9 mouse cellular contexts compared by ENCODE assay signal in genomic region chr9:32699391-32699841, GRCm38 (mm10).
DNase-seq lines count a peak whose midpoint lies in the region; ATAC-seq and TF ChIP-seq lines count a peak whose summit lies in the region.
"Had no signal": no experiment of that assay in that cellular context is flagged by ENCODE, and none has a peak within 500 bp of the region (broad histone marks: within the 10 kb centered on the region; RNA-seq: fewer than 3 reads in every experiment).

No protein-coding gene starts in this region.

- peak overlapping the region; percentile 95 for H3K4me3 ChIP-seq in gastrocnemius, adult 2 months
- H3K4me3 ChIP-seq in midbrain, embryonic 16.5 days (ENCODE audit: low read depth, low read length) = no peak overlapping the region
- H3K4me3 ChIP-seq in midbrain, embryonic 15.5 days = no peak overlapping the region
- H3K4me3 ChIP-seq in limb, embryonic 14.5 days (replicated peaks; ENCODE audit: low read length) = no peak overlapping the region

- H3K27ac ChIP-seq in gastrocnemius, adult 2 months = peak overlapping the region; percentile 71
- H3K27ac ChIP-seq in midbrain, embryonic 16.5 days (ENCODE audit: low read length) = no peak overlapping the region
- H3K27ac ChIP-seq in midbrain, embryonic 15.5 days = no peak overlapping the region
- no peak overlapping the region for H3K27ac ChIP-seq in limb, embryonic 14.5 days (replicated peaks; ENCODE audit: low read depth, low read length)

- H3K4me2 ChIP-seq in midbrain, embryonic 16.5 days (ENCODE audit: low read length) = peak overlapping the region; percentile 18; the same call in 1 of the 2 replicates
- no peak overlapping the region for H3K4me2 ChIP-seq in midbrain, embryonic 15.5 days
- peak overlapping the region; percentile 0; the same call in 1 of the 2 replicates for H3K4me2 ChIP-seq in limb, embryonic 14.5 days (replicated peaks; ENCODE audit: low read depth, low read length, severe bottlenecking)

- no peaks in the 10 kb centered on the region for H3K9me3 ChIP-seq in midbrain, embryonic 16.5 days (replicated peaks; ENCODE audit: control insufficient read depth, low read length, poor library complexity, severe bottlenecking)
- H3K9me3 ChIP-seq in midbrain, embryonic 15.5 days = no peaks in the 10 kb centered on the region
- no peaks in the 10 kb centered on the region for H3K9me3 ChIP-seq in limb, embryonic 14.5 days (ENCODE audit: control insufficient read depth, low read length)

- peaks cover 29% of the 10 kb centered on the region for H3K27me3 ChIP-seq in midbrain, embryonic 16.5 days (ENCODE audit: control insufficient read depth, insufficient read depth, low read depth, low read length)
- H3K27me3 ChIP-seq in midbrain, embryonic 15.5 days (replicated peaks) = peaks cover 40% of the 10 kb centered on the region
- no peaks in the 10 kb centered on the region for H3K27me3 ChIP-seq in limb, embryonic 14.5 days (ENCODE audit: control insufficient read depth, insufficient read depth, low read length)

- TF ChIP-seq POLR2A in limb, embryonic 14.5 days (IDR thresholded peaks at IDR 0.05; ENCODE audit: borderline replicate concordance, extremely low read depth, insufficient read depth, insufficient read length) = no peak

- DNase-seq in gastrocnemius, adult 2 months = no peak
- no peak for DNase-seq in gastrocnemius, adult 8-10 months (ENCODE audit: low spot score in 2 of 2)
- DNase-seq in limb, embryonic 14.5 days (ENCODE audit: low spot score) = no peak
- peak; percentile 69 for DNase-seq in thymus, postnatal 25 days
- DNase-seq in urinary bladder, postnatal 36 days (ENCODE audit: low spot score in 2 of 2) = no peak
- DNase-seq in frontal cortex, postnatal 10 days (ENCODE audit: low spot score in 2 of 2) = no peak
- DNase-seq: adrenal gland, adult 8-10 months had no signal

- no peak for ATAC-seq in midbrain, embryonic 16.5 days
- ATAC-seq in midbrain, embryonic 15.5 days (replicated peaks) = no peak
- ATAC-seq in limb, embryonic 14.5 days (ENCODE audit: low FRiP score, low read depth) = no peak

- H3K36me3 ChIP-seq in midbrain, embryonic 16.5 days (ENCODE audit: control insufficient read depth, insufficient read depth, low read length) = no peaks in the 10 kb centered on the region
- no peaks in the 10 kb centered on the region for H3K36me3 ChIP-seq in midbrain, embryonic 15.5 days (replicated peaks)
- H3K36me3 ChIP-seq in limb, embryonic 14.5 days (ENCODE audit: control insufficient read depth, insufficient read depth, low read length) = no peaks in the 10 kb centered on the region

- TF ChIP-seq CTCF in gastrocnemius, adult 2 months (IDR thresholded peaks at IDR 0.05) = no peak

- intact Hi-C loops in gastrocnemius, adult 2 months (cut with DNase I) = loop anchor here (5.0 kb wide), 1 partner anchor 238 kb away; no protein-coding TSS in a partner anchor

- 78% methylated on average over 8 of the region's 8 CpGs for WGBS in midbrain, embryonic 16.5 days
- 72% methylated on average over 8 of the region's 8 CpGs for WGBS in midbrain, embryonic 15.5 days
- 83% methylated on average over 8 of the region's 8 CpGs for WGBS in limb, embryonic 14.5 days

- H3K9ac ChIP-seq in midbrain, embryonic 16.5 days (ENCODE audit: low read depth, low read length) = no peak overlapping the region
- H3K9ac ChIP-seq in midbrain, embryonic 15.5 days = no peak overlapping the region
- no peak overlapping the region for H3K9ac ChIP-seq in limb, embryonic 14.5 days (ENCODE audit: low read depth, low read length, severe bottlenecking)

- peaks cover 8% of the 10 kb centered on the region for H3K4me1 ChIP-seq in midbrain, embryonic 16.5 days (ENCODE audit: control insufficient read depth, insufficient read depth, low read length)
- peaks cover 11% of the 10 kb centered on the region for H3K4me1 ChIP-seq in midbrain, embryonic 15.5 days
- H3K4me1 ChIP-seq in limb, embryonic 14.5 days (ENCODE audit: control insufficient read depth, insufficient read depth, low read length) = peaks cover 17% of the 10 kb centered on the region
